ENCODE assay signal across 23 mouse cellular contexts in genomic region chr1:121227233-121227594, GRCm38 (mm10).
DNase-seq lines count a peak whose midpoint lies in the region; ATAC-seq lines count a peak whose summit lies in the region.
"Had no signal": no experiment of that assay in that cellular context is flagged by ENCODE, and none has a peak within 500 bp of the region (broad histone marks: within the 10 kb centered on the region; RNA-seq: fewer than 3 reads in every experiment).

No protein-coding gene starts in this region.

- H3K36me3 ChIP-seq in neural tube, embryonic 11.5 days (ENCODE audit: control insufficient read depth, insufficient read depth, low read length): no peaks in the 10 kb centered on the region
- no peaks in the 10 kb centered on the region for H3K36me3 ChIP-seq in hindbrain, embryonic 16.5 days (ENCODE audit: control insufficient read depth, insufficient read depth, low read length)
- H3K36me3 ChIP-seq in neural tube, embryonic 13.5 days: no peaks in the 10 kb centered on the region
- H3K36me3 ChIP-seq: forebrain, embryonic 10.5 days; limb, embryonic 15.5 days; liver, embryonic 15.5 days had no signal

- H3K27ac ChIP-seq in neural tube, embryonic 11.5 days (ENCODE audit: low read depth, low read length): no peak overlapping the region
- no peak overlapping the region for H3K27ac ChIP-seq in hindbrain, embryonic 16.5 days (ENCODE audit: low read depth, low read length)
- H3K27ac ChIP-seq in neural tube, embryonic 13.5 days (replicated peaks): peak overlapping the region; percentile 76
- H3K27ac ChIP-seq: forebrain, embryonic 10.5 days; kidney, postnatal 0 days; limb, embryonic 15.5 days; liver, embryonic 15.5 days; macrophage had no signal

- H3K9ac ChIP-seq in neural tube, embryonic 11.5 days (ENCODE audit: low read length): no peak overlapping the region
- H3K9ac ChIP-seq in hindbrain, embryonic 16.5 days (ENCODE audit: low read depth, low read length): no peak overlapping the region
- no peak overlapping the region for H3K9ac ChIP-seq in neural tube, embryonic 13.5 days
- H3K9ac ChIP-seq: limb, embryonic 15.5 days; liver, embryonic 15.5 days had no signal

- no peak overlapping the region for H3K4me3 ChIP-seq in neural tube, embryonic 11.5 days (ENCODE audit: low read depth, low read length)
- no peak overlapping the region for H3K4me3 ChIP-seq in hindbrain, embryonic 16.5 days (ENCODE audit: low read length)
- no peak overlapping the region for H3K4me3 ChIP-seq in neural tube, embryonic 13.5 days
- H3K4me3 ChIP-seq: forebrain, embryonic 10.5 days; limb, embryonic 15.5 days; liver, embryonic 15.5 days had no signal

- H3K4me1 ChIP-seq in neural tube, embryonic 11.5 days (ENCODE audit: control insufficient read depth, insufficient read depth, low read length): no peaks in the 10 kb centered on the region
- H3K4me1 ChIP-seq in hindbrain, embryonic 16.5 days (ENCODE audit: control insufficient read depth, insufficient read depth, low read depth, low read length): no peaks in the 10 kb centered on the region; the same call in none of the 2 replicates
- H3K4me1 ChIP-seq in neural tube, embryonic 13.5 days (replicated peaks): peaks cover 22% of the 10 kb centered on the region
- H3K4me1 ChIP-seq: forebrain, embryonic 10.5 days; limb, embryonic 15.5 days; liver, embryonic 15.5 days had no signal

- 80% methylated on average over 6 of the region's 6 CpGs for WGBS in neural tube, embryonic 11.5 days
- WGBS in hindbrain, embryonic 16.5 days: 67% methylated on average over 6 of the region's 6 CpGs
- 63% methylated on average over 6 of the region's 6 CpGs for WGBS in neural tube, embryonic 13.5 days

- no peaks in the 10 kb centered on the region for H3K9me3 ChIP-seq in neural tube, embryonic 11.5 days (ENCODE audit: control insufficient read depth, low read length)
- H3K9me3 ChIP-seq in hindbrain, embryonic 16.5 days (ENCODE audit: control insufficient read depth, low read length): no peaks in the 10 kb centered on the region
- H3K9me3 ChIP-seq in neural tube, embryonic 13.5 days: no peaks in the 10 kb centered on the region
- H3K9me3 ChIP-seq: forebrain, embryonic 10.5 days; limb, embryonic 15.5 days; liver, embryonic 15.5 days had no signal

- peak; percentile 53 for ATAC-seq in neural tube, embryonic 11.5 days (ENCODE audit: insufficient read depth, low FRiP score, low TSS enrichment)
- ATAC-seq in hindbrain, embryonic 16.5 days: peak; percentile 68
- ATAC-seq in neural tube, embryonic 13.5 days (ENCODE audit: low read depth): peak; percentile 44
- ATAC-seq: inflammation-experienced regulatory T-cells, adult 6 months; lung, postnatal 0 days had no signal

- H3K4me2 ChIP-seq in neural tube, embryonic 11.5 days (ENCODE audit: low read depth): no peak overlapping the region
- H3K4me2 ChIP-seq in hindbrain, embryonic 16.5 days (ENCODE audit: low read length): peak overlapping the region; percentile 20
- peak overlapping the region; percentile 28; the same call in 1 of the 2 replicates for H3K4me2 ChIP-seq in neural tube, embryonic 13.5 days
- H3K4me2 ChIP-seq: limb, embryonic 15.5 days; liver, embryonic 15.5 days had no signal

- DNase-seq in embryo, embryonic 11 days: peak; percentile 11
- DNase-seq in embryo, embryonic 10 days (ENCODE audit: low spot score): no peak
- no peak for DNase-seq in neural tube, embryonic 11.5 days (ENCODE audit: low spot score)
- no peak for DNase-seq in neural tube, embryonic 10.5 days (ENCODE audit: extremely low spot score, low spot score)
- DNase-seq in gastrocnemius, postnatal 10 days: no peak
- DNase-seq in urinary bladder, adult 2 months (ENCODE audit: low spot score): no peak
- DNase-seq: adrenal gland, postnatal 14 days; cerebellum, adult 2 months; cerebellum, postnatal 36 days; kidney, adult 2 months; left cerebral cortex, postnatal 4 days; right cerebral cortex, postnatal 25 days; spleen, adult 18-20 months; thymus, postnatal 36 days had no signal

- H3K27me3 ChIP-seq in neural tube, embryonic 11.5 days (ENCODE audit: control insufficient read depth, insufficient read depth, low read length): no peaks in the 10 kb centered on the region
- no peaks in the 10 kb centered on the region for H3K27me3 ChIP-seq in hindbrain, embryonic 16.5 days (replicated peaks; ENCODE audit: control insufficient read depth, insufficient read depth, low read length)
- no peaks in the 10 kb centered on the region for H3K27me3 ChIP-seq in neural tube, embryonic 13.5 days
- H3K27me3 ChIP-seq: limb, embryonic 15.5 days; liver, embryonic 15.5 days had no signal
